Comparison of ENCODE assay signal across 22 mouse cellular contexts in genomic region chr19:26340155-26340554, GRCm38 (mm10).
DNase-seq lines count a peak whose midpoint lies in the region; ATAC-seq and TF ChIP-seq lines count a peak whose summit lies in the region.
"Had no signal": no experiment of that assay in that cellular context is flagged by ENCODE, and none has a peak within 500 bp of the region (broad histone marks: within the 10 kb centered on the region; RNA-seq: fewer than 3 reads in every experiment).

No protein-coding gene starts in this region.

- no peaks in the 10 kb centered on the region for H3K9me3 ChIP-seq in forebrain, embryonic 14.5 days (replicated peaks; ENCODE audit: control insufficient read depth, low read length)
- H3K9me3 ChIP-seq in forebrain, embryonic 11.5 days (ENCODE audit: control insufficient read depth, low read length), result no peaks in the 10 kb centered on the region
- H3K9me3 ChIP-seq in limb, embryonic 15.5 days, result no peaks in the 10 kb centered on the region
- H3K9me3 ChIP-seq: embryonic facial prominence, embryonic 12.5 days; heart, embryonic 10.5 days; liver, embryonic 12.5 days; lung, embryonic 15.5 days; midbrain, embryonic 15.5 days; stomach, embryonic 15.5 days had no signal

- H3K36me3 ChIP-seq in forebrain, embryonic 14.5 days (ENCODE audit: control insufficient read depth, insufficient read depth, low read length), result no peaks in the 10 kb centered on the region
- H3K36me3 ChIP-seq in forebrain, embryonic 11.5 days (ENCODE audit: control insufficient read depth, insufficient read depth, low read length), result no peaks in the 10 kb centered on the region
- no peaks in the 10 kb centered on the region for H3K36me3 ChIP-seq in limb, embryonic 15.5 days
- H3K36me3 ChIP-seq: embryonic facial prominence, embryonic 12.5 days; heart, embryonic 10.5 days; liver, embryonic 12.5 days; lung, embryonic 15.5 days; midbrain, embryonic 15.5 days; stomach, embryonic 15.5 days had no signal

- H3K27me3 ChIP-seq in forebrain, embryonic 14.5 days (replicated peaks; ENCODE audit: control insufficient read depth, insufficient read depth, low read length), result no peaks in the 10 kb centered on the region
- no peaks in the 10 kb centered on the region for H3K27me3 ChIP-seq in forebrain, embryonic 11.5 days (ENCODE audit: control insufficient read depth, insufficient read depth, low read length)
- H3K27me3 ChIP-seq in limb, embryonic 15.5 days, result no peaks in the 10 kb centered on the region
- H3K27me3 ChIP-seq: embryonic facial prominence, embryonic 12.5 days; liver, embryonic 12.5 days; lung, embryonic 15.5 days; midbrain, embryonic 15.5 days; stomach, embryonic 15.5 days had no signal

- no peak for TF ChIP-seq CTCF in left cerebral cortex, adult 2 months (IDR thresholded peaks at IDR 0.05)
- TF ChIP-seq CTCF in brain, embryonic 14.5 days (IDR thresholded peaks at IDR 0.05; ENCODE audit: borderline replicate concordance, extremely low read depth, insufficient read depth, insufficient read length), result no peak

- no peak overlapping the region for H3K4me2 ChIP-seq in forebrain, embryonic 14.5 days (ENCODE audit: low read length)
- no peak overlapping the region for H3K4me2 ChIP-seq in forebrain, embryonic 11.5 days (ENCODE audit: low read depth, low read length, severe bottlenecking)
- no peak overlapping the region for H3K4me2 ChIP-seq in limb, embryonic 15.5 days
- H3K4me2 ChIP-seq: embryonic facial prominence, embryonic 12.5 days; hindbrain, embryonic 14.5 days; liver, embryonic 12.5 days; lung, embryonic 15.5 days; midbrain, embryonic 15.5 days; stomach, embryonic 15.5 days had no signal

- peak; percentile 87 for DNase-seq in forebrain, embryonic 14.5 days (ENCODE audit: low spot score)
- DNase-seq in forebrain, embryonic 11.5 days (ENCODE audit: low spot score), result no peak
- peak; percentile 9 to 12 for DNase-seq in left cerebral cortex, adult 9 months (ENCODE audit: low spot score in 2 of 2)
- no peak for DNase-seq in left cerebral cortex, adult 2 months (ENCODE audit: extremely low spot score in 1 of 2, low spot score in 2 of 2)
- peak; percentile 93 for DNase-seq in brain, embryonic 14.5 days (ENCODE audit: low read depth)
- DNase-seq in adrenal gland, postnatal 25 days, result no peak
- DNase-seq: adrenal gland, adult 8-10 months; cerebellum, adult 18-20 months; gastrocnemius, postnatal 14 days; heart, postnatal 10 days; layer of hippocampus, postnatal 36 days; right cerebral cortex, postnatal 14 days; thymus, postnatal 25 days had no signal

- H3K27ac ChIP-seq in forebrain, embryonic 14.5 days (ENCODE audit: low read depth, low read length), result no peak overlapping the region
- H3K27ac ChIP-seq in forebrain, embryonic 11.5 days (ENCODE audit: low read depth, low read length), result no peak overlapping the region
- H3K27ac ChIP-seq in left cerebral cortex, adult 2 months, result no peak overlapping the region
- H3K27ac ChIP-seq in limb, embryonic 15.5 days, result 0 out of 2 replicates have a peak overlapping the region, but pooled peaks have one; percentile 33
- H3K27ac ChIP-seq: embryonic facial prominence, embryonic 12.5 days; heart, embryonic 10.5 days; hindbrain, embryonic 14.5 days; liver, embryonic 12.5 days; lung, embryonic 15.5 days; midbrain, embryonic 15.5 days; stomach, embryonic 15.5 days had no signal

- ATAC-seq in forebrain, embryonic 14.5 days, result peak; percentile 84
- ATAC-seq in forebrain, embryonic 11.5 days (replicated peaks; ENCODE audit: low FRiP score), result no peak
- ATAC-seq in limb, embryonic 15.5 days (ENCODE audit: insufficient number of reproducible peaks, low FRiP score, low TSS enrichment, low read depth), result no peak
- ATAC-seq: intestine, postnatal 0 days; liver, embryonic 12.5 days; midbrain, embryonic 15.5 days had no signal

- 21% methylated on average over 3 of the region's 3 CpGs for WGBS in forebrain, embryonic 14.5 days
- 39% methylated on average over 3 of the region's 3 CpGs for WGBS in forebrain, embryonic 11.5 days
- WGBS in limb, embryonic 15.5 days, result 39% methylated on average over 3 of the region's 3 CpGs

- H3K4me3 ChIP-seq in forebrain, embryonic 14.5 days (ENCODE audit: low read depth, low read length), result no peak overlapping the region
- no peak overlapping the region for H3K4me3 ChIP-seq in forebrain, embryonic 11.5 days (ENCODE audit: low read depth, low read length)
- H3K4me3 ChIP-seq in left cerebral cortex, adult 2 months, result no peak overlapping the region
- H3K4me3 ChIP-seq in limb, embryonic 15.5 days, result no peak overlapping the region
- H3K4me3 ChIP-seq: embryonic facial prominence, embryonic 12.5 days; heart, embryonic 10.5 days; liver, embryonic 12.5 days; lung, embryonic 15.5 days; midbrain, embryonic 15.5 days; stomach, embryonic 15.5 days had no signal

- H3K9ac ChIP-seq in forebrain, embryonic 14.5 days (ENCODE audit: low read length), result no peak overlapping the region
- H3K9ac ChIP-seq in forebrain, embryonic 11.5 days (ENCODE audit: low read length), result no peak overlapping the region
- no peak overlapping the region for H3K9ac ChIP-seq in limb, embryonic 15.5 days
- H3K9ac ChIP-seq: embryonic facial prominence, embryonic 12.5 days; hindbrain, embryonic 14.5 days; liver, embryonic 12.5 days; lung, embryonic 15.5 days; midbrain, embryonic 15.5 days; stomach, embryonic 15.5 days had no signal

- no peak for TF ChIP-seq POLR2A in brain, embryonic 14.5 days (IDR thresholded peaks at IDR 0.05; ENCODE audit: borderline replicate concordance, extremely low read depth, insufficient read depth, insufficient read length, poor library complexity, severe bottlenecking)

- H3K4me1 ChIP-seq in forebrain, embryonic 14.5 days (ENCODE audit: control insufficient read depth, insufficient read depth, low read length), result peaks cover 10% of the 10 kb centered on the region; the same call in 1 of the 2 replicates
- no peaks in the 10 kb centered on the region for H3K4me1 ChIP-seq in forebrain, embryonic 11.5 days (replicated peaks; ENCODE audit: control insufficient read depth, insufficient read depth, low read length)
- H3K4me1 ChIP-seq in limb, embryonic 15.5 days, result peaks cover 8% of the 10 kb centered on the region; the same call in 1 of the 2 replicates
- H3K4me1 ChIP-seq: embryonic facial prominence, embryonic 12.5 days; heart, embryonic 10.5 days; liver, embryonic 12.5 days; lung, embryonic 15.5 days; midbrain, embryonic 15.5 days; stomach, embryonic 15.5 days had no signal

- intact Hi-C loops in left cerebral cortex, adult 2 months (cut with DNase I), result no loop called here

Comparison
In these comparisons a context has a peak if more than half of its experiments do, and no peak if none do; other contexts are left out.
1. DNase-seq: peak in forebrain, embryonic 14.5 days (single experiment), left cerebral cortex, adult 9 months (2 of 2) and brain, embryonic 14.5 days (single experiment); none in forebrain, embryonic 11.5 days (single experiment), left cerebral cortex, adult 2 months (0 of 2) and adrenal gland, postnatal 25 days (single experiment).